Mouse (Mus musculus) midbrain, embryonic 11.5 days (tissue): ENCODE measurements around the gene Enox1. TPM values are rescaled to one million over a fixed set of nuclear protein-coding genes. Genes with fewer than 3 reads are reported as not detected.
A peak's percentile ranks its signal among the peaks of the same experiment; 100 is the strongest.

ENCODE experiments used
- ATAC-seq: fragments of 200-750 bp; cut with Nextera tagmentation; 2 replicates; pipeline ENCODE4 v1.8.0; 2017; ENCODE audit warnings: moderate TSS enrichment, moderate library complexity; ENCODE audit not compliant: low FRiP score
- DNase-seq: peaks from one replicate; pipeline ENCODE4 v3.0.0; 2015; ENCODE audit warnings: low spot score; ENCODE audit errors: missing footprints
- H3K27ac ChIP-seq: fragments of 300-500 bp; sonication (generic); 2 replicates; pipeline ENCODE4 v1.5.1; 2014; ENCODE audit warnings: low read depth, low read length
- H3K27me3 ChIP-seq: fragments of 300-500 bp; sonication (generic); 2 replicates; pipeline ENCODE4 v1.6.1; 2014; ENCODE audit warnings: mild to moderate bottlenecking, low read length, moderate library complexity, mixed read lengths; ENCODE audit not compliant: control insufficient read depth, insufficient read depth
- H3K36me3 ChIP-seq: fragments of 300-500 bp; sonication (generic); 2 replicates; pipeline ENCODE4 v1.6.1; 2014; ENCODE audit warnings: mild to moderate bottlenecking, low read length, moderate library complexity, mixed read lengths; ENCODE audit not compliant: control insufficient read depth, insufficient read depth
- H3K4me1 ChIP-seq: fragments of 300-500 bp; sonication (generic); 2 replicates; pipeline ENCODE4 v1.6.1; 2014; ENCODE audit warnings: low read length; ENCODE audit not compliant: control insufficient read depth, insufficient read depth
- H3K4me2 ChIP-seq: fragments of 300-500 bp; sonication (generic); 2 replicates; pipeline ENCODE4 v1.6.1; 2014; ENCODE audit warnings: mild to moderate bottlenecking, moderate library complexity
- H3K4me3 ChIP-seq: fragments of 300-500 bp; sonication (generic); 2 replicates; pipeline ENCODE4 v1.5.1; 2014; ENCODE audit warnings: low read depth, low read length
- H3K9ac ChIP-seq: fragments of 300-500 bp; sonication (generic); 2 replicates; pipeline ENCODE4 v1.6.1; 2014; ENCODE audit warnings: low read length
- H3K9me3 ChIP-seq: fragments of 300-500 bp; sonication (generic); 2 replicates; pipeline ENCODE4 v1.6.1; 2016; ENCODE audit warnings: low read length; ENCODE audit not compliant: control insufficient read depth
- WGBS: fragments of 180-500 bp; shearing (Covaris S2); extraction: QIAGEN DNeasy Blood & Tissue Kit; methylation state at CpG from one replicate; pipeline ENCODE4 v1.1.7; 2014; 5-methylcytosine and 5-hydroxymethylcytosine counted together
- polyA plus RNA-seq: library from polyadenylated mRNA; unstranded; fragments of >200 nt; fragmentation: Nextera tagmentation; extraction: Ambion mirVana; gene quantifications from 2 replicates; pipeline ENCODE4 v1.2.1, GENCODE M21; 2014

Enox1 gene
- polyA plus RNA-seq, 1 experiment from 2014 or later = 12.8 TPM

DNA sequence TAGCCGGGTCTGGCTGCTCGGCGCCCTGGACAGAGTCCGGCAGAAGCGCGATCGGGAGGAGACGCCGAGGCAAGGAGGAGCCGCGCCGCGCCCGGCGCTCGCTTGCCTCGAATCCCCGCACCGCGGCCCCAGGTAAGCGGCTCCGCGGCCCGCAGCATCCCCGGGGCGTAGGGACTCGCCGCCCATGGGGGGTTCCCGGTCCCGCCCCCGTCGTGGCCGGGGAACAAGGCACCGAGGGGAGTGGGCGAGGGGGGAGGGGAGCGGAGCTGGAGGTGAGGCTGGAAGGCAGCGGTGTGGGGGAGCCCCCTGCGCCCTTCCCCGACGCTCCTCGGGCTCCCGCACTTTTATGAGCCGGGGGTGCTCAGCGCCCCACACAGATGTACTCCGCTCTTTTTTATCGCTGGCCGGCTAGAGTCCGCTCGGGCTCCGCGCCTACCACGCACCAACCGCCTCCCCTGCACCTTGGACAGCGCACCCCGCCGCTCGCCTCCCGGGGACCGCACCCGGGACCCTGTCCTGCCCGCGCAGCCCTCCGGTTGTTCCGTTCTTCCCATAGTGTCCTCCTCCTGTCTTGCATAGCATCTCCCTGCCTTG lies 445 bp downstream of the Enox1 start:
- Histone ChIP-seq H3K9me3 (no peaks in the 10 kb centered on the region), H3K4me3 (peak overlapping the region; percentile 90), H3K27ac (peak overlapping the region; percentile 74), H3K4me2 (peak overlapping the region; percentile 98), H3K36me3 (no peaks in the 10 kb centered on the region), H3K9ac (peak overlapping the region; percentile 87), H3K4me1 (peaks cover 7% of the 10 kb centered on the region; the same call in 1 of the 2 replicates), H3K27me3 (no peaks in the 10 kb centered on the region)
- under 1% methylated on average over 57 of the region's 64 CpGs for WGBS
- ATAC-seq = peak; percentile 61
- DNase-seq = peak; percentile 95

- no peaks in the 10 kb centered on the region for H3K27me3 ChIP-seq
- H3K4me2 ChIP-seq = peak overlapping the region; percentile 98
- peak; percentile 96 for DNase-seq
- peaks cover 7% of the 10 kb centered on the region; the same call in 1 of the 2 replicates for H3K4me1 ChIP-seq
- H3K9me3 ChIP-seq = no peaks in the 10 kb centered on the region
- H3K9ac ChIP-seq = peak overlapping the region; percentile 87
- peak overlapping the region; percentile 90 for H3K4me3 ChIP-seq
- H3K36me3 ChIP-seq = no peaks in the 10 kb centered on the region
- 1% methylated on average over 31 of the region's 31 CpGs for WGBS
- peak; percentile 83 for ATAC-seq
- peak overlapping the region; percentile 74; the same call in 1 of the 2 replicates for H3K27ac ChIP-seq
Observed at GRCm38 (mm10) chr14:77157505-77157911, 945 bp downstream of the Enox1 start.

DNA sequence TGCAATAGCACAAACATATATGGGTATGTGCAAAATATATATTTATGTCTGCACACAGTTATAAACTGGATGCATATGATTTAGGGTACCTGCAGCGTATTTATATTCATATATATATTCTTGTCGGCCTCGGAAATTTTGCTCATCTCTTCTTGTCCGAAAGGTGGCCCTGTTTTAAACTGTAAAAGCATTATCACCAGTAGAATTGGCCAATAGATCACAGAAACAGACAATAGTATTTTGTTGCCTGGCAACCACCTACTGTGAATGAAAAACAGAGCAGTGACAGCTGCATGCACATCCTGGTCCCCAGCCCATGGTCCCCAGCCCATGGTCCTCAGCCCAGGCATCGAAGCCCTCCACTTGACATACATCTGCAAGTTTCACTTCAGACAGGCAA lies 2.8 kb downstream of the Enox1 start:
- no peak overlapping the region for H3K27ac ChIP-seq
- H3K9ac ChIP-seq = no peak overlapping the region
- H3K4me1 ChIP-seq = peaks cover 7% of the 10 kb centered on the region; the same call in 1 of the 2 replicates
- no peaks in the 10 kb centered on the region for H3K36me3 ChIP-seq
- no peak overlapping the region for H3K4me2 ChIP-seq
- 85% methylated on average over 5 of the region's 5 CpGs for WGBS
- DNase-seq (peak; percentile 31), ATAC-seq (no peak)
- no peak overlapping the region for H3K4me3 ChIP-seq
- no peaks in the 10 kb centered on the region for H3K9me3 ChIP-seq
- H3K27me3 ChIP-seq = no peaks in the 10 kb centered on the region

DNA sequence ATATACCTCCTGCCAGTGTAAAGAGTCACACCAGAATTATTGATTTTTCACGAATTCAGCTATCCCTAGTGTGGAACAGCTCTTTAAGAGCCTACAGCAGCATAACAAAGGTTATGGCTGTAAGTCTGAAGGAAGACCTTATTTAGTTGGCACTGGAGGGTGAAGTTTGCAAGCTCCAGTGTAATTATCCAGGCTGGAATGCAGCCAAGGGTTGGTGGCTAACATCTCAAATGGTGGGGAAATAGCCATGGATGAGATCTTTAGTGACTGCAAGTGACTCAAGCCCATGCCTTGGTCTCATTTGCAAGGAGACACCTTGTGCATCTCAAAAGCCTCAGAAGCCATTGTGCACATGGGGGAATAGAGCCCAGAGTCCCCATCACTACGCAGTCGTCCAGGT lies 5.9 kb downstream of the Enox1 start:
- Histone ChIP-seq H3K4me2 (no peak overlapping the region), H3K4me3 (no peak overlapping the region), H3K9me3 (no peaks in the 10 kb centered on the region), H3K4me1 (peaks cover 2% of the 10 kb centered on the region; the same call in 1 of the 2 replicates), H3K36me3 (no peaks in the 10 kb centered on the region), H3K27me3 (no peaks in the 10 kb centered on the region), H3K27ac (no peak overlapping the region), H3K9ac (no peak overlapping the region)
- DNase-seq (no peak), ATAC-seq (no peak)
- 86% methylated on average over 3 of the region's 3 CpGs for WGBS

DNA sequence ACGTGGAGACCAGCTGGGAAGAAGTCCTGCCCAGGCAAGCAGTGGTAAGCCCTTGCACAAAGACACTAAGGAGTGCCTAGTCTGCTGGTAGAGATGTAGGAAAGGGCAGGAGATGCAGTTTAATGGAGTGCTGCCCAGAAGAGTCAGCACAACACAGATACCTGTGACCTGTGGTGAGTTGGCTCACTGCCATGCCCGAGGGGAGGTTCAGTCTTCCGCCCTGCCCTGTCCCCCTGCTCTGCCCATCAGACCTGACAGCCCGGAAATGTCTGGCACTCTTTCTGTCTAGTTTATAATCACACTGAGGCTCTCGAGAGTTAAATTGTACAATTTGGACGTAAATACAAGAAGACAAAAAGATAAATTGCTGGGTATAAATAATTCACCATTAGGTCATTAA lies 7.8 kb downstream of the Enox1 start:
- H3K4me2 ChIP-seq = no peak overlapping the region
- no peaks in the 10 kb centered on the region for H3K9me3 ChIP-seq
- no peaks in the 10 kb centered on the region for H3K36me3 ChIP-seq
- H3K27ac ChIP-seq = no peak overlapping the region
- no peaks in the 10 kb centered on the region for H3K27me3 ChIP-seq
- DNase-seq (peak; percentile 69), ATAC-seq (no peak)
- H3K4me1 ChIP-seq = no peaks in the 10 kb centered on the region
- no peak overlapping the region for H3K4me3 ChIP-seq
- no peak overlapping the region for H3K9ac ChIP-seq
- WGBS = 86% methylated on average over 6 of the region's 6 CpGs

DNA sequence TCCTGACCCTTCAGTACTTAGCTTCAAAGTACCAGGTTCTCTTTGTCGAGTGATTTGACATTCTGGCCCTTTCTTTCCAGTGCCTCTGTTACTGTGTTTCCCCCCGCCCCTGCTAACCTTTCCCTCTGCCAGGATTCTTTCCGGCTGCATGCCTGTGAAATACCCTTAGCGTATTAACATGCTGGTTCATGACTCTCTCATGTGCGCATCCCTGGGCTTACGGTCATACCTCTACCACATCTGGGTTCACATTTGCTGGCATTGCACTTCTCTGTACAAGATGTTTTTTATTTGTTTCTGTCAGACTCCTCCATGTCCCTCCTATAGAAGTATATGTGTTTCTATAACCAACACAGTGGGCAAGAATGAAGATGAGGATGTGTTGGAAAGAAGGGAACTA lies 11.6 kb downstream of the Enox1 start:
- no peak for ATAC-seq
- Histone ChIP-seq H3K4me3 (no peak overlapping the region), H3K4me1 (no peaks in the 10 kb centered on the region), H3K27me3 (no peaks in the 10 kb centered on the region), H3K4me2 (no peak overlapping the region), H3K36me3 (no peaks in the 10 kb centered on the region), H3K27ac (no peak overlapping the region), H3K9me3 (no peaks in the 10 kb centered on the region), H3K9ac (no peak overlapping the region)
- 91% methylated on average over 6 of the region's 6 CpGs for WGBS
- no peak for DNase-seq

DNA sequence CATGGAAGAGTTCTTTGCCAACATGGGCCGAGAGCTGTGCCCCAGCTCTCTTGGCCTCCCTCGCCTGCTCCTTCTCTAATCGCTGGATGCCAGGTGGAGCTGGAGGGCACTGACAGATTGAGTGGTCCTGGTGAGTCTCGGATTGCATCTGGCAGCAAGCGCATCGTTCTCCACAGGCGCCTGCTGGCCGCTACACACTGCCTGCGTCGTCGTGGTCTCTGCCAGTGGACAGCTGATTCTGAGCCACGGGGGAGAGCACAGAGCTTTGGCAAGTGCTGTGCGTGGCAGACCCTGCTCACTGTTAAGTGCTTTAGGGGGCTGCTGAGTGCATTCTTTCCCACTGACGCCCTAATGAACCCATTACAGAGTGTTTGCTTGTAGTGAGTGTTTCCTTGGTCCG lies 17.9 kb downstream of the Enox1 start:
- Histone ChIP-seq H3K9ac (no peak overlapping the region), H3K36me3 (no peaks in the 10 kb centered on the region), H3K9me3 (no peaks in the 10 kb centered on the region), H3K4me1 (no peaks in the 10 kb centered on the region), H3K27ac (no peak overlapping the region), H3K4me3 (no peak overlapping the region), H3K27me3 (no peaks in the 10 kb centered on the region), H3K4me2 (no peak overlapping the region)
- ATAC-seq (no peak), DNase-seq (peak; percentile 78)
- WGBS = 86% methylated on average over 15 of the region's 15 CpGs

DNA sequence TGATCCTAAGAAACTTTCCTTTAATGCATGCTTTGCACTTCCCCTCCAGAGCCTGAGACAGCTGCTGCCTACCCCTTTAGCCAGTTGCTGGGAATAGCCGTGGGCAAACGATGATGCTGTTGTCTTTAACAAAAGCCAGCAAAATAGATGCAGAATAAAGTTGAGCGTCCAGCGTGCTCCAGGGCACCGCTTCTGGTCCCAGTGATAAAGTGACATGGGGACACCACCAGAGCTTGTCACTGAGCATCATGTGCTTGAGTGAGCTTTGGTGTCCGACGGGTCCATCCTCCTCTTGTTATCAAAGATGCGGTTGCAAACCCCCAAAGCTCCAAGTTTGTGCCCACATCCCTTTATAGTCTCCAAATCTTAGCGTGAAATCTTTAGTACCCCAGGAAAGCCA lies 18.4 kb downstream of the Enox1 start:
- H3K27me3 ChIP-seq = no peaks in the 10 kb centered on the region
- H3K9ac ChIP-seq = no peak overlapping the region
- no peak overlapping the region for H3K4me3 ChIP-seq
- no peak overlapping the region for H3K27ac ChIP-seq
- no peaks in the 10 kb centered on the region for H3K4me1 ChIP-seq
- H3K4me2 ChIP-seq = no peak overlapping the region
- 93% methylated on average over 9 of the region's 9 CpGs for WGBS
- no peaks in the 10 kb centered on the region for H3K36me3 ChIP-seq
- H3K9me3 ChIP-seq = no peaks in the 10 kb centered on the region
- no peak for DNase-seq
- ATAC-seq = no peak

DNA sequence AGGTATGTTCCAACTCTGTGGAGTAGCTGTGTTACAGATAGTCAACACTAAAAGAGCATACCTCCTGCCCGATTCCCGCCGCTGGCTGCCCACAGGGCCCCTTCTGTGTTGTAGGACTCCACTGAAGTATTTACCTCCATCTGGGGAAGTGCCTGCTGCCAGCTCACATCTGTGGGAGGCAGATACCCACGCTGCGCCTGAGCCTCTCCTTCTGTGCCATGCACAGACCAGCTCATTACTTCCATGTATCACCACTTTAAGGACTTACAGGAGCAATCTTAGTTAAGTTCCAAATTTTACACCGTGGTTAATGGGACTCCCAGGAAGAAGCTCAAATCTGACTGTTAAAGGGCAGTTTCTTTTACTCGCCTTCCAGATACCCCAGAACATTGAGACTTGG lies 23.7 kb downstream of the Enox1 start:
- WGBS = 94% methylated on average over 7 of the region's 7 CpGs
- Histone ChIP-seq H3K9me3 (no peaks in the 10 kb centered on the region), H3K4me1 (no peaks in the 10 kb centered on the region), H3K27ac (no peak overlapping the region), H3K27me3 (no peaks in the 10 kb centered on the region), H3K9ac (no peak overlapping the region), H3K4me3 (no peak overlapping the region), H3K4me2 (no peak overlapping the region), H3K36me3 (no peaks in the 10 kb centered on the region)
- ATAC-seq (no peak), DNase-seq (peak; percentile 59)
